Mouse (Mus musculus) CH12.LX (cell line): ENCODE data around the gene Igfals. TPM values are rescaled to one million over a fixed set of nuclear protein-coding genes. Genes with fewer than 3 reads are reported as not detected.

Experiments
- DNase-seq: peaks from one replicate; pipeline ENCODE4 v3.0.0-alpha.2; 2013; ENCODE audit errors: extremely low read depth
- H3K27ac ChIP-seq: 2 replicates; pipeline ENCODE4 v1.5.1; 2012; ENCODE audit warnings: low read depth, mild to moderate bottlenecking, control low read depth, moderate library complexity; ENCODE audit not compliant: insufficient read depth
- H3K27me3 ChIP-seq: replicated peaks from 2 replicates; pipeline ENCODE3; 2012; ENCODE audit warnings: inconsistent platforms
- H3K36me3 ChIP-seq, 2 experiments: replicated peaks in 1 of 2; 2 replicates each; pipeline versions ENCODE3 to v1.6.1; 2012; ENCODE audit warnings: inconsistent platforms in 1 of 2, low read length in 1 of 2, mild to moderate bottlenecking in 1 of 2, mixed read lengths in 1 of 2, moderate library complexity in 1 of 2; ENCODE audit not compliant: control insufficient read depth in 1 of 2, insufficient read depth in 1 of 2
- H3K4me1 ChIP-seq, 2 experiments: 2 replicates each; pipeline ENCODE4 v1.6.1; 2012; ENCODE audit warnings: inconsistent platforms in 1 of 2, moderate library complexity in 1 of 2; ENCODE audit not compliant: insufficient read depth in 2 of 2, control insufficient read depth in 1 of 2
- H3K4me2 ChIP-seq: 2 replicates; pipeline ENCODE4 v1.6.1; 2012; ENCODE audit warnings: low read depth, mild to moderate bottlenecking, control low read depth; ENCODE audit not compliant: poor library complexity, insufficient read depth, severe bottlenecking
- H3K4me3 ChIP-seq, 3 experiments: fragments of 150-350 bp in 1 of 3; sonication (generic) in 1 of 3; replicated peaks in 1 of 3; 2 replicates each; pipeline versions ENCODE3 to v1.5.1; 2011 to 2012; ENCODE audit warnings: low read depth in 2 of 3, low read length in 2 of 3, mild to moderate bottlenecking in 2 of 3, moderate library complexity in 2 of 3, control low read depth in 1 of 3, improper control_type of control experiment in 1 of 3, inconsistent platforms in 1 of 3, mixed read lengths in 1 of 3; ENCODE audit not compliant: poor library complexity in 1 of 3
- H3K79me2 ChIP-seq: replicated peaks from 2 replicates; pipeline ENCODE4 v1.6.1; 2012; ENCODE audit warnings: mild to moderate bottlenecking, moderate library complexity; ENCODE audit not compliant: control insufficient read depth, poor library complexity, insufficient read depth, severe bottlenecking; ENCODE audit errors: extremely low read depth
- H3K9ac ChIP-seq: 2 replicates; pipeline ENCODE4 v1.6.1; 2012; ENCODE audit warnings: low read depth, mild to moderate bottlenecking, control low read depth, moderate library complexity; ENCODE audit not compliant: insufficient read depth
- H3K9me3 ChIP-seq: replicated peaks from 2 replicates; pipeline ENCODE3; 2012; ENCODE audit warnings: low read length, inconsistent platforms, mixed read lengths
- CHD1 ChIP-seq: IDR thresholded peaks from 2 replicates; pipeline ENCODE4 v1.6.1; 2012; ENCODE audit warnings: low read depth, low read length, improper control_type of control experiment, inconsistent platforms
- CHD2 ChIP-seq: IDR thresholded peaks from 2 replicates; pipeline ENCODE4 v1.6.1; 2011; ENCODE audit warnings: low read length, improper control_type of control experiment
- CTCF ChIP-seq, 2 experiments: IDR thresholded peaks in 1 of 2; conservative IDR thresholded peaks in 1 of 2; 2 replicates each; pipeline ENCODE4 v1.5.1; 2011 to 2012; ENCODE audit warnings: low read depth in 2 of 2, low read length in 2 of 2, improper control_type of control experiment in 1 of 2, inconsistent platforms in 1 of 2, mild to moderate bottlenecking in 1 of 2, moderate library complexity in 1 of 2
- E2F4 ChIP-seq: IDR thresholded peaks from 2 replicates; pipeline ENCODE4 v1.6.1; 2011; ENCODE audit warnings: low read depth, low read length, improper control_type of control experiment; ENCODE audit not compliant: insufficient replicate concordance
- EP300 ChIP-seq: IDR thresholded peaks from 2 replicates; pipeline ENCODE4 v1.6.1; 2011; ENCODE audit warnings: low read length, improper control_type of control experiment
- ETS1 ChIP-seq: conservative IDR thresholded peaks from 2 replicates; pipeline ENCODE4 v1.6.1; 2012; ENCODE audit warnings: low read depth, mild to moderate bottlenecking, inconsistent platforms, low read length, improper control_type of control experiment, moderate library complexity
- HCFC1 ChIP-seq: IDR thresholded peaks from 2 replicates; pipeline ENCODE4 v1.6.1; 2012; ENCODE audit warnings: low read depth, mild to moderate bottlenecking, inconsistent platforms, low read length, improper control_type of control experiment
- IRF4 ChIP-seq: IDR thresholded peaks from 2 replicates; pipeline ENCODE4 v1.6.1; 2014; ENCODE audit warnings: low read depth, mild to moderate bottlenecking, inconsistent platforms, low read length, improper control_type of control experiment
- JUND ChIP-seq: conservative IDR thresholded peaks from 2 replicates; pipeline ENCODE4 v1.6.1; 2011; ENCODE audit warnings: low read depth, low read length, improper control_type of control experiment
- MXI1 ChIP-seq: IDR thresholded peaks from 2 replicates; pipeline ENCODE4 v1.6.1; 2011; ENCODE audit warnings: mild to moderate bottlenecking, low read depth, low read length, improper control_type of control experiment
- NELFE ChIP-seq: IDR thresholded peaks from 2 replicates; pipeline ENCODE4 v1.6.1; 2011; ENCODE audit warnings: low read depth, low read length, improper control_type of control experiment
- NRF1 ChIP-seq: IDR thresholded peaks from 2 replicates; pipeline ENCODE4 v1.6.1; 2014; ENCODE audit warnings: low read depth, mild to moderate bottlenecking, inconsistent platforms, low read length, improper control_type of control experiment, moderate library complexity
- PAX5 ChIP-seq: IDR thresholded peaks from 2 replicates; pipeline ENCODE4 v1.6.1; 2012; ENCODE audit warnings: low read length, inconsistent platforms, mixed read lengths
- POLR2AphosphoS2 ChIP-seq: IDR thresholded peaks from 2 replicates; pipeline ENCODE4 v1.6.1; 2011; ENCODE audit warnings: low read depth, low read length, improper control_type of control experiment
- RCOR1 ChIP-seq: conservative IDR thresholded peaks from 2 replicates; pipeline ENCODE4 v1.6.1; 2012; ENCODE audit warnings: low read depth, mild to moderate bottlenecking, inconsistent platforms, low read length, improper control_type of control experiment
- SIN3A ChIP-seq: IDR thresholded peaks from 2 replicates; pipeline ENCODE4 v1.6.1; 2012; ENCODE audit warnings: low read length, improper control_type of control experiment, inconsistent platforms
- TCF12 ChIP-seq: IDR thresholded peaks from 2 replicates; pipeline ENCODE4 v1.6.1; 2014; ENCODE audit warnings: low read depth, mild to moderate bottlenecking, inconsistent platforms, low read length, improper control_type of control experiment
- UBTF ChIP-seq: IDR thresholded peaks from 2 replicates; pipeline ENCODE4 v1.6.1; 2012; ENCODE audit warnings: low read depth, mild to moderate bottlenecking, inconsistent platforms, low read length, improper control_type of control experiment, moderate library complexity
- USF2 ChIP-seq: conservative IDR thresholded peaks from 2 replicates; pipeline ENCODE4 v1.6.1; 2011; ENCODE audit warnings: low read depth, low read length, improper control_type of control experiment
- ZC3H11A ChIP-seq: IDR thresholded peaks from 2 replicates; pipeline ENCODE4 v1.6.1; 2012; ENCODE audit warnings: low read depth, mild to moderate bottlenecking, inconsistent platforms, low read length, improper control_type of control experiment
- ZMIZ1 ChIP-seq: IDR thresholded peaks from 2 replicates; pipeline ENCODE4 v1.6.1; 2012; ENCODE audit warnings: low read depth, mild to moderate bottlenecking, inconsistent platforms, low read length, improper control_type of control experiment
- ZNF384 ChIP-seq: IDR thresholded peaks from 2 replicates; pipeline ENCODE4 v1.6.1; 2012; ENCODE audit warnings: low read depth, low read length, improper control_type of control experiment, inconsistent platforms
- dilution Hi-C: fragments of 300-500 bp; cut with MboI; formaldehyde crosslinking; loops from 2 replicates; pipeline ENCODE4 v1.14.3; 2020; ENCODE audit warnings: low sequenced_read_pairs; ENCODE audit not compliant: extremely low pct_unique_long_range_greater_than_20kb, extremely low pct_ligation_motif_present
- in situ Hi-C: fragments of 300-500 bp; cut with MboI; formaldehyde crosslinking; loops from 3 replicates; pipeline ENCODE4 v1.14.3; 2019; ENCODE audit warnings: low sequenced_read_pairs, low pct_ligation_motif_present, low pct_unique_long_range_greater_than_20kb, mixed read lengths
- polyA plus RNA-seq: library from polyadenylated mRNA; unstranded; fragments of >175 nt; gene quantifications from 2 replicates; pipeline ENCODE4 v1.2.1, GENCODE M21; 2012; ENCODE audit warnings: low read depth; ENCODE audit not compliant: insufficient read length
- total RNA-seq, 2 experiments: library from RNA; depleted of rRNA; stranded (reverse); fragments of 300-350 nt in 1 of 2; fragments of >200 nt in 1 of 2; gene quantifications; 2 replicates each; pipeline ENCODE4 v1.2.3; 2012 to 2014

The Igfals gene
- total and polyA plus RNA-seq, 3 experiments: 5.0 to 9.8 (median 6.3) TPM

- Histone ChIP-seq H3K9me3 (no peaks in the 10 kb centered on the region), H3K9ac (no peak overlapping the region), H3K36me3 (peaks cover 32 to 62% of the 10 kb centered on the region in 2 experiments), H3K27ac (no peak overlapping the region), H3K27me3 (no peaks in the 10 kb centered on the region), H3K4me3 (no peak overlapping the region), H3K79me2 (no peaks in the 10 kb centered on the region; the same call in 1 of the 2 replicates), H3K4me2 (no peak overlapping the region), H3K4me1 (peaks cover 16 to 47% of the 10 kb centered on the region in 2 experiments)
- in situ Hi-C loops (no loop called here), dilution Hi-C loops (no loop called here)
- DNase-seq: no peak
- no peak for TF ChIP-seq SIN3A
- TF ChIP-seq CHD2: no peak
- TF ChIP-seq ETS1: no peak
- no peak for TF ChIP-seq NRF1
- no peak for TF ChIP-seq CHD1
- no peak for TF ChIP-seq USF2
- no peak for TF ChIP-seq ZNF384
- TF ChIP-seq HCFC1: no peak
- TF ChIP-seq IRF4: no peak
- TF ChIP-seq UBTF: no peak
- TF ChIP-seq E2F4: no peak
- TF ChIP-seq ZMIZ1: no peak
- TF ChIP-seq CTCF (conservative IDR thresholded peaks at IDR 0.05 in 1 of 2, IDR thresholded peaks at IDR 0.05 in 1 of 2; ENCODE audit: low read depth in 2 of 2, low read length in 2 of 2): no peak
- no peak for TF ChIP-seq RCOR1
- no peak for TF ChIP-seq EP300
Measured at GRCm38 (mm10) chr17:24858967-24859366, 6.8 kb upstream of the Igfals start.

GRCm38 (mm10) chr17:24860076-24860475 is 5.7 kb upstream of the Igfals start:
- dilution Hi-C loops: no loop called here
- Histone ChIP-seq H3K4me1 (peaks cover 16 to 44% of the 10 kb centered on the region in 2 experiments), H3K9me3 (no peaks in the 10 kb centered on the region), H3K79me2 (no peaks in the 10 kb centered on the region; the same call in 1 of the 2 replicates), H3K36me3 (peaks cover 32 to 71% of the 10 kb centered on the region in 2 experiments), H3K4me2 (no peak overlapping the region), H3K27ac (no peak overlapping the region), H3K9ac (no peak overlapping the region), H3K27me3 (no peaks in the 10 kb centered on the region), H3K4me3 (no peak overlapping the region)
- TF ChIP-seq MXI1: no peak
- in situ Hi-C loops: no loop called here
- DNase-seq: no peak

GRCm38 (mm10) chr17:24861785-24862184 is 4.0 kb upstream of the Igfals start:
- Histone ChIP-seq H3K9ac (no peak overlapping the region), H3K79me2 (no peaks in the 10 kb centered on the region), H3K9me3 (no peaks in the 10 kb centered on the region), H3K27ac (no peak overlapping the region), H3K36me3 (peaks cover 42 to 85% of the 10 kb centered on the region in 2 experiments), H3K4me2 (no peak overlapping the region), H3K4me1 (peaks cover 0 to 26% of the 10 kb centered on the region in 2 experiments; a peak in 3 of 4 replicates), H3K4me3 (no peak overlapping the region)
- in situ Hi-C loops: no loop called here
- dilution Hi-C loops: no loop called here
- no peak for DNase-seq
- no peak for TF ChIP-seq RCOR1
- no peak for TF ChIP-seq TCF12
- TF ChIP-seq POLR2AphosphoS2: no peak
- no peak for TF ChIP-seq SIN3A
- TF ChIP-seq JUND: no peak
- TF ChIP-seq PAX5: no peak
- no peak for TF ChIP-seq ZC3H11A
- no peak for TF ChIP-seq NELFE
- TF ChIP-seq CTCF (conservative IDR thresholded peaks at IDR 0.05 in 1 of 2, IDR thresholded peaks at IDR 0.05 in 1 of 2; ENCODE audit: low read depth in 2 of 2, low read length in 2 of 2): no peak
- no peak for TF ChIP-seq UBTF
- TF ChIP-seq, all 38 proteins: peak for 0
- H3K27me3 ChIP-seq: no peaks in the 10 kb centered on the region
